Mouse (Mus musculus) bone marrow macrophage, adult 2 months (primary cell): ENCODE data around the gene Ssbp2.

Experiments
- CTCF ChIP-seq: IDR thresholded peaks from 2 replicates; pipeline ENCODE4 v1.5.1; 2012; ENCODE audit warnings: low read depth, mild to moderate bottlenecking, low read length, moderate library complexity
- POLR2A ChIP-seq: IDR thresholded peaks from 2 replicates; pipeline ENCODE4 v1.6.1; 2012; ENCODE audit warnings: mild to moderate bottlenecking, low read depth, low read length, borderline replicate concordance

DNA sequence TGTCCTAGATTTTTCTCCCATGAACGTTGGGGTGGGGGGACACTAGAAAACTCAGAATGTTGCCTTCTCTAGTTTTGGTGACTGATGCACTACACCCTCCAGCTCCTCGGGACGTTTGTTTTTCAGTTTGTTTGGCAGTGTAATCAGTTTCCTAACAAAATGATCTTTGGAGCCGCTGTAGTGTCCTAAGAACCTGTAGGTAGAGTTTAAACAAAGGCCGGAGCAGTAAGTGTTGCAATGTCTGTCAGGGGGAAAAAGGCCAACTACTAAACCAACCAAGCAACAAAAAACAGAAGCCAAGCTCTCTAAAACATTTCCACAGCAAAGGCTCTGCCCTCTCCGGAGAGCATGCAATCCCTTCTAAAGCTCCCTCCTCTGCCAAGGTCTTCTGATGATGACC lies 280.8 kb downstream of the Ssbp2 start:
- TF ChIP-seq POLR2A (no peak), CTCF (no peak)
